Mouse (Mus musculus) hematopoietic stem cell, adult 5-6 weeks (primary cell): ENCODE data around the gene A830018L16Rik. TPM values are rescaled to one million over a fixed set of nuclear protein-coding genes. Genes with fewer than 3 reads are reported as not detected.

ENCODE experiments used
- ATAC-seq, 2 experiments: fragments of 125-278 bp in 1 of 2; replicated peaks in 1 of 2; 2 replicates each; pipeline ENCODE4 v1.8.0; 2016 to 2017; ENCODE audit warnings: inconsistent platforms in 2 of 2, mild to moderate bottlenecking in 2 of 2, moderate number of reproducible peaks in 2 of 2, low read depth in 1 of 2, moderate TSS enrichment in 1 of 2; ENCODE audit not compliant: low FRiP score in 2 of 2, poor library complexity in 2 of 2, severe bottlenecking in 2 of 2, insufficient read depth in 1 of 2, low TSS enrichment in 1 of 2
- total RNA-seq: library from RNA; stranded (forward); fragments of 172-1452, 232-1000 nt; gene quantifications from 2 replicates; pipeline ENCODE4 v1.2.3, GENCODE M21; 2017

Gene A830018L16Rik
- total RNA-seq, 1 experiment from 2014 or later: not detected

DNA sequence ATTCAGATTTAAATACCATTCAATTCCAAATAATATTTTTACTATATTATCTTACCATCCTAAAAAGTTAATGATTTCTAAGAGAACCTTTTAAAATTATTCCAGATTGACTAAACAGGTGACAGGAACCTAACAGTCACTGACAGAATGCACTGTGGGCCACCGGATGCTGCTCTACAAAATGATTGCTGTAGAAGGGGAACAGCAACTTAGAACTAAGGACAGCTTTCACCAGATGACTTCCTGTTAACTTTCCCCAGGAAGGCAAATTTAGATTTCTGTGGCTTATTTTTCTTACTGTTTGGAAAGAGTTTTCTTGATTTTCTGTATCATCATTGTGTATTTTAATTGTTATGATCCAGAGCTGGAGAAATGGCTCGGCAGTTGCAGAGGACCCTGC is 156.4 kb downstream of the A830018L16Rik start:
- ATAC-seq: peak; percentile 39 to 56; a peak in 3 of 4 replicates

DNA sequence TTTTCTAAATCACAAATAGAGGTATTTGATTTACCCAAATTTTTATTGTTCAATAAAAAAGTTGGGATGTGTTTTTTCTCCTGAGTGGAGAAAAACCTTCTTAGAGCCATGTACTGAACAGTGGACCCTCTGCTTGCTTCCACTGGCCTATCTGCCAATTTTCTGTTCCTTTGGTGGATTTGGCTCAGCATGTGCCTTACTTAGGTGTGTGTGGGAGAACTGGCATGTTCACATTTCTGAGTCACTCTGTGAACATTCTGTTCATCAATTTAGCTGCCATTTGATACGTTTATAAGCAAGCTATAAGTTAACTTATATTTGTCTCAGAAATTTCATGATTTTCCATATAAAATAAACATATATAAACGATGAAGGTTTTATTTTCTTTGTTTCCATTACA is 159.6 kb downstream of the A830018L16Rik start:
- ATAC-seq: no peak

DNA sequence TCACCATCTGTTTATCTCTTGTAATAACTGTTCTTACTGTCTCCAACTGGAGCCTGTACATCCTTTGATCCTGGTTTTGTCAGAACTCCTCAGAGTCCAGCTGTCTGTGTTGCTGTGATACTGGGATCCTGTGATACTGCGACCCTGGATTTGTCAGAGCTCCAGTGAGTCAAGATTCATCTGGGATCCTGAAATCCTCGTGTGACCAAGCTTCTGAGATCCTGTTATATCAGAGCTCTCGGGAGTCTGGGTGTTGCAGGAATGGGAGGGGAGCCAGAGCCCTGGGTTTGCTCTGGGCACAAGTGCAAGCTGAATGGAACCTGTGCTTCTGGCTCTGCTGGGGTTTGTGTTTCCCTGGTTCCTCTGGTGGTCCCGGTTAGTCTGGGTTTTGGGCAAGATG is 166.1 kb downstream of the A830018L16Rik start:
- ATAC-seq: no peak

DNA sequence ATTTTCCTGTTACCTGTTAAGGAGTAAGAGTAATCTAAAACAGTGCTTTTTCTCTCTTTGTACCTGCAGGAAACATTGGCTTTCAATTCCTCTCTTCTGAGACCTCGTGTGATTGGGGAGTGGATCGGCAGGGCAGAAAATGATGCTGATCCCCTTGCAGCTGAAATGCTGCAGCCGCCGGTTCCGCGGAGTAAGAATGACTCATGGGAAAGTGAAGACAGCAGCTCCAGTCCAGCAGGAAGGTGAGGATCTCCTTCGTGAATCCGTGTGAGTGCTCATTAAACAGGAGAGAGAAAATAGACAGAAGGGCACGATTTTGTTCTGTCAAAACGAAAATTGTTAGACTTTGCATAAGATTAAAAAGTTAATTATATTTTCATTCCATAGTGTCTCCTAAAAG is 174.4 kb downstream of the A830018L16Rik start:
- ATAC-seq: no peak

DNA sequence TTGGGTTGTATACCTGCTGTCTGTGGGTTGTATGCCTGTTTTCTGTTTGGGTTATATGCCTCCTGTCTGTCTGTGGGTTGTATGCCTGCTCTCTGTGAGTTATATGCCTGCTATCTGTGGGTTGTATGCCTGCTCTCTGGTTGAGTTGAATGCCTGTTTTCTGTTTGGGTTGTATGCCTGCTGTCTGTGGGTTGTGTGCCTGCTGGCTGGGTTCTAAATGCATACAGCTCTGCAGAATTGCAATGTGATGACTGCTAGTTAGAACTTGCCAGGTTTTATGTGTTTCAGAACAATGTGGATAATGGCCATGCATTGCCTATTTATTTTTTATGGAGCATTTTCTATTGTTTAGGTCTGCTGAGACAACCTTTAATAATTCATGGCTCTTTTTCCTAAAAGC is 236.2 kb downstream of the A830018L16Rik start:
- ATAC-seq: no peak

DNA sequence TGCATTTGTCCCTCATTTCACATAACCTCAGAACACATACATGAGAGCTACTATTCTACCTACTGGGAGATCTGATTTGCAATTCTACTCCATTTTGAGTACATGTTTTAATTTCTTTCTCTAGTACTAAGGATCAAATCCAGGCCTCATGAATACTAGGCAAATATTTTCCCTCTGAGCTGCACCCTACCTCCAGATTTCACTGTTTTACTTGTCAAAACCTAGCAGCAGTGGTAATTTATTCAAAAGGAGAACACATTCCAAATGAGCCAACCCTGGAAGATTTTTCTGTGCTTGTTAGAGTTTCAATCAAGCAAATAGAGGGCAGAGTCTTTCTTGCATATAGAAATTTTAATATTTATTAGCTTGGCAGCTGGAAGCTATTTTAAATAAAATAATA is 238.9 kb downstream of the A830018L16Rik start:
- ATAC-seq: no peak

DNA sequence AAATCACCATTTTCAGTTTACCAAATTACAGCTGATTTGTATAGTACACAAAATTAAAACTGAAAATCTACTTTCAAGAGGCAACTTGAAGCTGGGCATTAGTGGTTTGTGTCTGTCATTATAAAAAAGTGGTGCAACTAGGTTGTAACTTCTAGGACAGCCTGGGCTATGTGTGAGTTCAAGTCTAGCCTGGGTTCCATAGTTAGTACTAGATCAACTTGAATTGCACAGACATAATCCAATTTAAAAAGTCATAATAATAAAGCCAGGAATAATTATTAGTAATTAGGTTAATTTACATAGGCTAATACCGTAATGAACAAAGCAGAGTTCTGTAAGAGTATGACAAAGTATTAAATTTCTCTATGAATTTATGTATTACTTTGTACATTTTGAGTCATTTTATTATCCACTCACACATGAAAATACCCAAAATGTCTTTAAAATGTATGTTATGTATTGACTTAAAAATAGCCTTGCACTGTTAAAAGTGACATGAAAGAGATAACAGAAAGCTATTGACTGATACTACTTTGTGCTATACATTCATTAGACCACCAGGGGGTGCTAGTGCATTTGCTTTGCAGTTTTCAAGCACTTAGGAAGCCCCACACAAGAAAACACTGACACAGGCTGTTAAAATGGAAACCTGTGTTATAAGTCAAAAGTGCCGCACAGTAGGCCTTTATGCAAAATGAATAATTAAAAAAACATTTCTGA is 243.6 kb downstream of the A830018L16Rik start:
- ATAC-seq: peak in 1 of 2 experiments; percentile 46; a peak in 1 of 4 replicates

DNA sequence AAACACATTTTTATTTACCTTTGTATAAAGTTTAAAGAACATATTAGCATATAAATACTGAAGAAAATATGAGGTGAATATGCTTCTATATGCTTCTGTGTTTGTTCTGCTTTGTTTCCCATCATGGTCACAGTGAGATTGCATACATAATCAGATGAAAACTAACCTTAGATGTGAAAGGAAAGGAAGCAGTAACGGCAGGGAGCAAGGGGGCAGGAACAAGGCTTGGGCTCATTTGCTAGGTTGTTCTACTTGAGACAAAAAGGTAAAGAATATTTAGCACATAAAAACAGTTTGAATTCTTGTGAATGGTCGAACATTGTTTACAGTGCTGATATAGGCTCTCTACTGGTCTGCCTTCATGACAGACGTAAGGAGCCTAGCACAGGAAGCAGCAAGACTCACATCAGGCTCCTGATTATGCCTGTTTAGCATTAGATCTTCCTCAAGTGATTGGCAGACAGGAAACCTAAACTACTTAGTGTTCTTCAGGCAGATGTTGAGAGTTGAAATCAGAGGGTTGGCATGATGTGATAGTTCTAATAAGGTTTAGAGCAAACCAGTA is 244.2 kb downstream of the A830018L16Rik start:
- ATAC-seq: no peak

DNA sequence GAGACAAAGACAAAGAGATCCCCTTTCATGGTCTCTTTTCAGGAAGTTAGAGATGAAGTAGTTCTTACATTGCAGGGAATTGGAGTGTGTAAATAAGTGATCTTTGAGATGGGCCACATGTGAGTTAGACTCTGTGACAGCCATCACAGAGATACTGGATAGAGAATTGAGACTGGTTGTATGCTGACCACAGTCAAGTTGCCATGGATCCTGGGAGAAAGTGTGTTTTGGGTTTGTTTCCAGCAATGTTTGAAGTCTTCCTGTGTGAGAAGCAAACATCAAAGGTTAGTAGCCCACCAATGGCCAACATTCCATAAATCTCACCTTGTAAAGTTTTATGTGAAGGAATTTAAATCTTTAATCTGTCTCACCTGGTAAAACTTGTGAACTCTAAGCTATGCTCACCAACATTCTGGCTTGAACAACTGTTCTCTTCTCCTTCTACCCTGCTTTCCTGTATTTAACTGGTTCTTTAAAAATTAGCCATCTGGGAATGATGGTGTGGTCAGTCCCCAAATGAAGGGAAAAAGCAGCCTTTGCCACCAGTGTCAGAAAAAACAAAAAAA is 330.9 kb downstream of the A830018L16Rik start:
- ATAC-seq: no peak

DNA sequence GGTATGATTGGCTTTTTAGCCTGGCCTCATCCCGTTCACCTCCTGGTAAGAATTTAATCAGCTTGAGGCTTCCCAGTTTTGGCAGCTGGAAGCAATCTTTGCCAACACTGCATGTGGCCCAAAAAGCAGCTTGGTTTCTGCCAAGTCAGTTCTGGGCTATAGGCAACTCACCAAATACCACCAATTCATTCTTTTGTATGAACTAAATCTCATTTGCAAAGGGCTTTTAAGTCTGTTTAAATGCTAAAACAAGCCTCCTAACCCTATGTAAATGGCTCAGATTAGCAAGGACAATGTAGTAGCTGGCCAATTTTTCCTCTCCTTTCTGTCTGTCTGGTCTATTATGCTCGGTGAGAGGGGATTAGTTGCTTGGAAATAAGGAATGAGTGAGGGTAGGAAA is 334.5 kb downstream of the A830018L16Rik start:
- ATAC-seq: no peak

DNA sequence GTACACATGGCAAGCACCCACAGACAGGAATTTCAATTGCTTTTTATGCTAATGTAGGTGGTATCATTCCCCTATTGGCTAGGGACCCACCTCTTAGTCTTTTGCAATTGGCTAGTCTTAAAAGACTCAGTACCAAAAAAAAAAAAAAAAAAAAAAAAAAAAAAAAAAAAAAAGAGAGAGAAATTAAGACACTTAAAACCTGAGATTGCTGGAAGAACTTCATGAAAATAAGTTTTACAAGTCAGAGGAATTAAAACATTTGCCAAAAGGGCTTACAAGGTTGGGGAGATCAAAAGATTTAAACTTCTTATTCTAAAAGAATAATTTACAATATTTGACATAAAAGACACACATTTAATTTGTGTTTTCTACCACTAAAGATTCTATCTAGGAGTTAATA is 336.2 kb downstream of the A830018L16Rik start:
- ATAC-seq: no peak

DNA sequence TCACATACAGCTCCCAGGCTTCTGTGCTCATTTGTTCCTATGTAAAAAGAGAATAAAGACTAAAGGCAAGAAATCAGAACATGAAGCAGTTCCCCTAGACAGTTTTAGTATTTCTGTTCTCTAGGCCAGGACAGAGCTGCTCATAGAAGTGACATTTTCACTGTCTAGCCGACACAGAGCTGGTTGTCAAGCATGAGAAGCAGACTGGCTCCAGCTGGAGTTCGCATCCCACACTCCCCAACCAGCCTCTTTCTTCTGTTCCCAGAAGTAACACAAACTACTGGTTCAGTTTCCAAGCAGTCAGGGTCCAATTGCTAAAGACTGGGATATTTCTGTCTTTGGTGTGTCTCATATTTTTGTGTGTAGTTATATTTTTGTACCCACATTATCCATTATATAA is 336.7 kb downstream of the A830018L16Rik start:
- ATAC-seq: no peak

DNA sequence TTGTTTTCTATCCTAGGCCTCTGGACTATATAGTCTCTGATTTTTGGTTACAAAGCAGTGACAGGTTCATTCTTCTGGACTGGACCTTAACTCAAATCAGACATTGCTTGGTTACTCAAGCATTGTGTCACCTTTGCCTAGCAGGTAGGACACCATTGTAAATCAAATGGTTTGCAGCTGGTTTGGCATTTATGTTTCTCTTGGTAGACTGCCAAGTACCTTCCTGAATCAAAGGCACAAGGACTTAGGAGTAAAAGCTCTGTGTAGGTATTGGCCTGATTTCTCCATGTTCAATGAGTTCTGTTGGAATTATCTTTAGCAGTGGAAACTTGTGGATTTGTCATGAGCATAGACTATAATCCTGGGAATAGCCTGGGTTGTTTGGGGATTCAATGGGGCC is 338.1 kb downstream of the A830018L16Rik start:
- no peak for ATAC-seq

DNA sequence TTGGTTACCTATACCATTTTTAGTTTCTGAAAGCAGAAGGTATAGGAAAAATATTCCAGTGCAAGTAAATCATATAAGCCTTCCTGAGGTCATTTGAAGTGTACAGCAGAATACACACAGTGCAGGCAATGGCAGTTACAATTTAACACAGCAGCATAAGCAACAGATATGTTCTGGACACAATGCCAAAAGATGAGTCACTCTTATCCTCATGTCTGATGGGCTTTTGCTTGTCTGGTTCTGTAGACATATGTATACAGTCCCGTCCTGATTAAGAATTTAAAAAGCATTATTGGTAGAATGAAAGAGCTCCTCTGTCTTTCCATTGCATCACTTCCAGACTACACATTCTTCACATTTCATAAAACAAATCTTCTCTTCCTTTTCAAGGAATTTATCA is 374.4 kb downstream of the A830018L16Rik start:
- ATAC-seq: no peak

DNA sequence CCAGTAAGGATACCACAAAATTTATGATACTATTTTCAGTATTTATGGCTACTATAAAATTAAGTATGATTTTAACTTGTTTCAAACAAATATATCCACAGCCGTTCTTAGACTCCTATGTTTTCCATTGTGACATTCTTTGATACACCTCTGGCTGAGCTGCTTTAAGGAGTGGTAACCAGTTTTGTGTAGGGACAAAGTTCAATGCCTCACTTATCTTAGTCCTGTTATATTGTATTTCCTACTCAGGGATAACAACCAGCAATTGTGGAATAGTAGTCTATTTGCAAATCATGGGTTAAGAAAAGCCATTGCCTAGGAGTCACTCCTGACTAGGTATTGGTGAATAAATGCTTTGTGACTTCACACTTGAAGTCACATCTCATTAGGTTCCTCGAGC is 378.9 kb downstream of the A830018L16Rik start:
- no peak for ATAC-seq

DNA sequence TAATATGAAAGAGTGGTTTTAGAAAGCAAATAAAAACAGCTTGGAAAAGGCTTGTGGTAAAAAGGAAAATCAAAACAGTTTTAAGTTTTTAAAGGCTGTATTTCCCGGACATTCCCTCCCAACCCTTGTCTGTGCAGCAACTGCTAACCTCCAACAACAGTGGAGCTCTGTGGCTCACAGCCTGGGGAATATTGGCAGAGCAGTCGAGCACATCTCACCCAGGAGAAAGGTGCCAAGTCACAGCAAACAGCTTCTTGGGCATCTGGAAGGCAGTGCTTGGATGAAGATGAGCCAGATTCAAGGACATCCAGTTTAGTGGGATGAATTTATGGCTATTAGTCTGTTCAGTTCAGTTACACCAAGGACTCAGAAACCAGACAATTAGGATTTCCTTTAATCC is 381.8 kb downstream of the A830018L16Rik start:
- no peak for ATAC-seq

DNA sequence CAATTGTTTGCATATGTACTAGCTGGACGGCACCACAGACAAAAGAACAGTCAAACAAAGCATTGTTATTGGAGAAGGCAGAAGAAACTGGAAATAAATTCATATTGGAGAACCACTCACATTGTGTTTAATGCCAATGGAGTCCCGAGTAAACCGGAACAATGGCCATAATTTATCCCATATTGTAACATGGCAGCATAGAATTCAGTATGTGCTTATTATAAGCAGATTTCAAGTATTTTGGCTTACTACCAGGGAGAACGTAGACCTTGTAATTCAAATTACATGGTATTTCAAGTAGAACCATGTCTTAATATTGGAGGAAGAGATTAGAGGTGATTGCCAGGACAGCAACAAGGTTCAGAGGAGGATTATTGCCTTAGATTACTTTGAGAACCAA is 458.9 kb downstream of the A830018L16Rik start:
- no peak for ATAC-seq

DNA sequence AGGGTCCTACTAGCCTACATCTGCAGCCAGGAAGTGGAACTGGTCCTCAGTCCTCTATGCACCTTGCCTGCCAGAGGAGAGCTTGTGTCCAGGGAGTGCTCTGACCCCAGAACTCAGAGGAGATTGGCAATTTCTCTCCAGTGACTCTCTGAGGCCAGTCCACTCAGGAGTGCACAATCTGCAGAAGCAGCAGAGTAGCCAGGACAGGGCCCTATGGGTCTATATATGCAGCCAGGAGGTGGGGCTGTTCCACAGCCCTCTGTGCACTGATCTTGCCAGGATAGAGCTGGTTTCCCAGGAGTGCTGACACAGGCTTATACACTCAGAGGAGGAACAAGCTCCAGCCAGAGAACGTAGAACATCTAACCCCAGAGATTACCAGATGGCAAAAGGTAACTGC is 459.7 kb downstream of the A830018L16Rik start:
- no peak for ATAC-seq

DNA sequence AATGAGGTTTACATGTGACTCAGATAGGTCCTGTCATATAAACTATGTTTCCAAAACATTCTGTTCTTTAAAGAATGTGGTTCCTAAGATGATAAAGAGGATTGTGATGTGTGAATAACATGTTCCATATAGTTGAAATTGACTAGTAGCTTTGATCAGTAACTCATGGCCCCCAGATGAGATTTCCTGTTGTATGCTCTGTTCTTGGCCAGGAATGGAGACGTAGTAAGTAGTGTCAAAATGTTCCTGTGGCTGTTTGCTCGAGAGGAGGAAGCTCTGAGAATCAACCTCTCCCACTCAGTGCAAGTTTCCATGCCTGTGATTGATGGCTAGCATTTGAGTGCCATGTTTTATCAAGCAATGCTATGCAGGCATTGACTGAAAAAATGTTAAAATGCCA is 467.8 kb downstream of the A830018L16Rik start:
- no peak for ATAC-seq
